ENCODE assay signal across 7 mouse cellular contexts in the genomic region with DNA sequence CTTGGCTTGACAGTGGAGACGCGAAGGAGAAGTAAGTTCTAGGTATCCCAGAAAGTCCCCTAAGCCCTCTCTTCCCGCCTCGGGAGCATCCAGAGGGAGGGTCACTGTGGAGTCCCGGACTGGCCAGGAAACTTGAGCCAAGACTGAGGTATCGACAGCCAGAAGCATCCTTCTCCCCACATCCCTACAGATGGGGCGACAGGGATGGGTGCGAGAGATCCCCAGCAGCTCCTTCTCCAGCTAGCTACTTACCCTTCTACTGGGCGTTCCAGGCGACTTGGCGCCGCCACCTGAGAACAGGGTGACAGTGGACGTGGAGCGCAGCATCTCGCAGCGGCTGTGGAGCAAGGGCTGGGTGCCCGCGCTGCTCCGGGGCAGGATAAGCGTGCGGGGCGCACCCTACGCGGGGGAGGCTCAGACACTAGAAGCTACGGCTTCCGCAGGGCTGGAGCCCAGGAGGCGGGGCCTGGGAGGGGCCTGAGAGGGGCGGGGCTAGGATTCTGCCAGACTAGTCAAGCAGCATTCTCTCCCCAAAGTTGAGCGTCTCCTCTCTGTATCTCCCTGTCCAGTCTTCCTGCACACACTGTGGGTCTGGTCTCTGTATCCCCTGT. TPM values are rescaled to one million over a fixed set of nuclear protein-coding genes. Genes with fewer than 3 reads are reported as not detected.
DNase-seq lines count a peak whose midpoint lies in the region; ATAC-seq lines count a peak whose summit lies in the region.

Gene Myzap (minus strand): TSS at position 423 of the 611 bp plus-strand sequence.

- no peaks in the 10 kb centered on the region for H3K36me3 ChIP-seq in intestine, embryonic 15.5 days
- H3K36me3 ChIP-seq in limb, embryonic 10.5 days: no peaks in the 10 kb centered on the region
- H3K36me3 ChIP-seq in midbrain, embryonic 13.5 days: no peaks in the 10 kb centered on the region

- no peaks in the 10 kb centered on the region for H3K27me3 ChIP-seq in intestine, embryonic 15.5 days (replicated peaks)
- peaks cover 25% of the 10 kb centered on the region for H3K27me3 ChIP-seq in limb, embryonic 10.5 days (ENCODE audit: low read depth, poor library complexity, severe bottlenecking)
- H3K27me3 ChIP-seq in midbrain, embryonic 13.5 days: peaks cover 22% of the 10 kb centered on the region; the same call in 1 of the 2 replicates

- peaks cover 18% of the 10 kb centered on the region for H3K4me1 ChIP-seq in intestine, embryonic 15.5 days (replicated peaks)
- peaks cover 20% of the 10 kb centered on the region for H3K4me1 ChIP-seq in limb, embryonic 10.5 days
- H3K4me1 ChIP-seq in midbrain, embryonic 13.5 days (replicated peaks): peaks cover 12% of the 10 kb centered on the region

- intact Hi-C loops in gastrocnemius, postnatal 36 days (cut with DNase I): no loop called here

- H3K27ac ChIP-seq in intestine, embryonic 15.5 days: no peak within 1 kb of the TSS
- H3K27ac ChIP-seq in limb, embryonic 10.5 days: peak within 1 kb of the TSS; percentile 66; the same call in 1 of the 2 replicates
- H3K27ac ChIP-seq in midbrain, embryonic 13.5 days: no peak within 1 kb of the TSS

- WGBS in intestine, embryonic 15.5 days: 3% methylated on average over 29 of the region's 29 CpGs
- 2% methylated on average over 29 of the region's 29 CpGs for WGBS in limb, embryonic 10.5 days
- WGBS in midbrain, embryonic 13.5 days: 2% methylated on average over 29 of the region's 29 CpGs

- H3K4me2 ChIP-seq in intestine, embryonic 15.5 days (replicated peaks): peak within 1 kb of the TSS; percentile 96
- peak within 1 kb of the TSS; percentile 92 for H3K4me2 ChIP-seq in midbrain, embryonic 13.5 days (replicated peaks)

- ATAC-seq in intestine, embryonic 15.5 days: peak; percentile 98
- peak; percentile 87 for ATAC-seq in midbrain, embryonic 13.5 days

- H3K4me3 ChIP-seq in intestine, embryonic 15.5 days (replicated peaks): peak within 1 kb of the TSS; percentile 63
- H3K4me3 ChIP-seq in limb, embryonic 10.5 days: peak within 1 kb of the TSS; percentile 63
- peak within 1 kb of the TSS; percentile 60 for H3K4me3 ChIP-seq in midbrain, embryonic 13.5 days (replicated peaks)

- H3K9me3 ChIP-seq in intestine, embryonic 15.5 days: no peaks in the 10 kb centered on the region
- H3K9me3 ChIP-seq in limb, embryonic 10.5 days (replicated peaks): no peaks in the 10 kb centered on the region
- H3K9me3 ChIP-seq in midbrain, embryonic 13.5 days: no peaks in the 10 kb centered on the region

- peak; percentile 95 for DNase-seq in adrenal gland, adult 2 months
- DNase-seq in embryo, embryonic 11.5 days (ENCODE audit: low read depth, low spot score): peak; percentile 58
- DNase-seq in gastrocnemius, postnatal 36 days: peak; percentile 88 to 93
- peak; percentile 80 for DNase-seq in limb, embryonic 10.5 days (ENCODE audit: low spot score)
- peak; percentile 70 for DNase-seq in spleen, adult 12 weeks (ENCODE audit: low spot score)

- H3K9ac ChIP-seq in intestine, embryonic 15.5 days: peak within 1 kb of the TSS; percentile 66
- H3K9ac ChIP-seq in midbrain, embryonic 13.5 days (replicated peaks): peak within 1 kb of the TSS; percentile 78

RNA-seq across cellular contexts. Expression of gene Myzap, which starts in this region (rescaled TPM):
- 10 to 100 TPM; 10.3 to 11.7 TPM for total RNA-seq in adrenal gland, adult 2 months (2021)
- polyA plus RNA-seq in adrenal gland, adult 2 months (2012; rRNA removed): 3.2 and 3.9 TPM in 2 replicates
- total RNA-seq in gastrocnemius, postnatal 36 days (2021): 1 to 10 TPM; 4.5 to 4.9 TPM
- 8.5 and 8.8 TPM in 2 replicates for polyA plus RNA-seq in intestine, embryonic 15.5 days (2015; fragmentation: Nextera tagmentation; extraction: Ambion mirVana)
- polyA plus RNA-seq in limb, embryonic 10.5 days (2016; fragmentation: Nextera tagmentation; extraction: Ambion mirVana): 4.7 and 5.8 TPM in 2 replicates
- polyA plus RNA-seq in midbrain, embryonic 13.5 days (2015; fragmentation: Nextera tagmentation; extraction: Ambion mirVana): 2.4 and 2.6 TPM in 2 replicates
